Mouse (Mus musculus) hindbrain, embryonic 13.5 days (tissue): ENCODE data around the gene Hipk3. TPM values are rescaled to one million over a fixed set of nuclear protein-coding genes. Genes with fewer than 3 reads are reported as not detected.

Source experiments
- ATAC-seq: fragments of 200-750 bp; cut with Nextera tagmentation; 2 replicates; pipeline ENCODE4 v1.8.0; 2017; ENCODE audit warnings: moderate TSS enrichment; ENCODE audit not compliant: low FRiP score
- H3K27ac ChIP-seq: fragments of 300-500 bp; sonication (generic); 2 replicates; pipeline ENCODE4 v1.5.1; 2015; ENCODE audit warnings: inconsistent platforms, mild to moderate bottlenecking, moderate library complexity
- H3K27me3 ChIP-seq: fragments of 300-500 bp; sonication (generic); 2 replicates; pipeline ENCODE4 v1.6.1; 2015; ENCODE audit warnings: mild to moderate bottlenecking, inconsistent platforms
- H3K36me3 ChIP-seq: fragments of 300-500 bp; sonication (generic); 2 replicates; pipeline ENCODE4 v1.6.1; 2015; ENCODE audit warnings: mild to moderate bottlenecking, inconsistent platforms
- H3K4me1 ChIP-seq: fragments of 300-500 bp; sonication (generic); replicated peaks from 2 replicates; pipeline ENCODE4 v1.6.1; 2015; ENCODE audit warnings: inconsistent platforms
- H3K4me2 ChIP-seq: fragments of 300-500 bp; sonication (generic); 2 replicates; pipeline ENCODE4 v1.6.1; 2015; ENCODE audit warnings: inconsistent platforms, mild to moderate bottlenecking, moderate library complexity
- H3K4me3 ChIP-seq: fragments of 300-500 bp; sonication (generic); 2 replicates; pipeline ENCODE4 v1.5.1; 2015; ENCODE audit warnings: mild to moderate bottlenecking, inconsistent platforms
- H3K9ac ChIP-seq: fragments of 300-500 bp; sonication (generic); 2 replicates; pipeline ENCODE4 v1.6.1; 2015; ENCODE audit warnings: mild to moderate bottlenecking, inconsistent platforms
- H3K9me3 ChIP-seq: fragments of 300-500 bp; sonication (generic); 2 replicates; pipeline ENCODE4 v1.6.1; 2016; ENCODE audit warnings: inconsistent platforms
- WGBS: fragments of 180-500 bp; shearing (Covaris S2); methylation state at CpG from one replicate; pipeline ENCODE4 v1.1.7; 2015; 5-methylcytosine and 5-hydroxymethylcytosine counted together
- polyA plus RNA-seq: library from polyadenylated mRNA; unstranded; fragments of >200 nt; fragmentation: Nextera tagmentation; extraction: Ambion mirVana; gene quantifications from 2 replicates; pipeline ENCODE4 v1.2.1, GENCODE M21; 2015

Hipk3 gene
- polyA plus RNA-seq: 6.0 and 6.6 TPM in 2 replicates

GRCm38 (mm10) chr2:104493951-104494800 is at the start of gene Hipk3:
Hipk3 (minus strand) TSS chr2:104494446.
- Histone ChIP-seq H3K27ac (peak within 1 kb of the TSS; percentile 99), H3K36me3 (no peaks in the 10 kb centered on the region), H3K4me3 (peak within 1 kb of the TSS; percentile 93), H3K27me3 (peaks cover 8% of the 10 kb centered on the region; the same call in 1 of the 2 replicates), H3K4me1 (peaks cover 18% of the 10 kb centered on the region), H3K9me3 (no peaks in the 10 kb centered on the region), H3K4me2 (peak within 1 kb of the TSS; percentile 73), H3K9ac (peak within 1 kb of the TSS; percentile 99)
- peak; percentile 91 for ATAC-seq
- WGBS: under 1% methylated on average over 89 of the region's 98 CpGs

GRCm38 (mm10) chr2:104540286-104540685 is 46.0 kb upstream of the Hipk3 start:
- WGBS: 70% methylated on average over 2 of the region's 2 CpGs
- H3K4me3 ChIP-seq: no peak overlapping the region
- ATAC-seq: no peak
- no peaks in the 10 kb centered on the region for H3K36me3 ChIP-seq
- H3K27me3 ChIP-seq: no peaks in the 10 kb centered on the region
- no peaks in the 10 kb centered on the region for H3K4me1 ChIP-seq
- no peak overlapping the region for H3K27ac ChIP-seq
- no peak overlapping the region for H3K4me2 ChIP-seq
- no peak overlapping the region for H3K9ac ChIP-seq
- no peaks in the 10 kb centered on the region for H3K9me3 ChIP-seq

GRCm38 (mm10) chr2:104534751-104535150 is 40.5 kb upstream of the Hipk3 start:
- no peak for ATAC-seq
- H3K4me3 ChIP-seq: no peak overlapping the region
- no peaks in the 10 kb centered on the region for H3K4me1 ChIP-seq
- H3K4me2 ChIP-seq: no peak overlapping the region
- no peaks in the 10 kb centered on the region for H3K9me3 ChIP-seq
- no peaks in the 10 kb centered on the region for H3K27me3 ChIP-seq
- WGBS: 92% methylated on average over 3 of the region's 3 CpGs
- no peak overlapping the region for H3K27ac ChIP-seq
- H3K36me3 ChIP-seq: no peaks in the 10 kb centered on the region
- H3K9ac ChIP-seq: no peak overlapping the region

- H3K27me3 ChIP-seq: no peaks in the 10 kb centered on the region
- H3K9ac ChIP-seq: no peak overlapping the region
- no peak overlapping the region for H3K4me2 ChIP-seq
- 71% methylated on average over 1 of the region's 1 CpGs for whole genome bisulfite sequencing
- H3K4me1 ChIP-seq: no peaks in the 10 kb centered on the region
- H3K27ac ChIP-seq: no peak overlapping the region
- H3K36me3 ChIP-seq: no peaks in the 10 kb centered on the region
- no peaks in the 10 kb centered on the region for H3K9me3 ChIP-seq
- ATAC-seq: no peak
- H3K4me3 ChIP-seq: no peak overlapping the region
Observed at GRCm38 (mm10) chr2:104532548-104532947, 38.3 kb upstream of the Hipk3 start.

DNA sequence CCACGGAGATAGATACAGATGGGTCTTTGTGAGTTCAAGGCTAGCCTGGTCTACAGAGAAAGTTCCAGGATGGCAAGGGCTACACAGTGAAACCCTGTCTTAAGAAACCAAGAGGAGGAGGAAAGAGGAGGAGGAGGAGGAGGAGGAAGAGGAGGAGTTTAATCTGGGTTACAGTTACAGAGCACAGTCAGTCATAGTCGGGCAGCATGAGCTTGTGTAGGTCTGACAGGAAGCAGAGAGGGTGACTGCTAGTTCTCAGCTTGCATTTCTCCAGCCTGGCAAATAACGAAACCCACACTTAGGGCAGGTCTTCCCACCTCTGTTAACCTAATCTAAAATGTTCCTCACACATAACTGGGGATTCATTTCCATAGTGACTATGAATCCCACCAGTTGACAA is 32.3 kb upstream of the Hipk3 start:
- Histone ChIP-seq H3K27me3 (no peaks in the 10 kb centered on the region), H3K36me3 (no peaks in the 10 kb centered on the region), H3K9ac (no peak overlapping the region), H3K9me3 (no peaks in the 10 kb centered on the region), H3K4me1 (no peaks in the 10 kb centered on the region), H3K4me3 (no peak overlapping the region), H3K27ac (no peak overlapping the region), H3K4me2 (no peak overlapping the region)
- ATAC-seq: no peak
- WGBS: 82% methylated on average over 3 of the region's 3 CpGs

GRCm38 (mm10) chr2:104525506-104525905 is 31.3 kb upstream of the Hipk3 start:
- no peak for ATAC-seq
- no peak overlapping the region for H3K9ac ChIP-seq
- no peaks in the 10 kb centered on the region for H3K9me3 ChIP-seq
- no peak overlapping the region for H3K4me2 ChIP-seq
- H3K4me1 ChIP-seq: no peaks in the 10 kb centered on the region
- H3K27ac ChIP-seq: no peak overlapping the region
- H3K27me3 ChIP-seq: no peaks in the 10 kb centered on the region
- no peaks in the 10 kb centered on the region for H3K36me3 ChIP-seq
- H3K4me3 ChIP-seq: no peak overlapping the region
- WGBS: 75% methylated on average over 5 of the region's 5 CpGs

GRCm38 (mm10) chr2:104511622-104512021 is 17.4 kb upstream of the Hipk3 start:
- no peak for ATAC-seq
- Histone ChIP-seq H3K27me3 (no peaks in the 10 kb centered on the region), H3K36me3 (no peaks in the 10 kb centered on the region), H3K4me1 (no peaks in the 10 kb centered on the region), H3K9ac (no peak overlapping the region), H3K9me3 (no peaks in the 10 kb centered on the region), H3K27ac (no peak overlapping the region), H3K4me3 (no peak overlapping the region), H3K4me2 (no peak overlapping the region)
- 84% methylated on average over 8 of the region's 8 CpGs for WGBS

- ATAC-seq: no peak
- WGBS: 51% methylated on average over 3 of the region's 3 CpGs
- Histone ChIP-seq H3K36me3 (no peaks in the 10 kb centered on the region), H3K9ac (no peak overlapping the region), H3K4me2 (no peak overlapping the region), H3K27ac (no peak overlapping the region), H3K27me3 (no peaks in the 10 kb centered on the region), H3K4me3 (no peak overlapping the region), H3K4me1 (no peaks in the 10 kb centered on the region), H3K9me3 (no peaks in the 10 kb centered on the region)
Observed at GRCm38 (mm10) chr2:104502388-104502787, 8.1 kb upstream of the Hipk3 start.

- ATAC-seq: no peak
- H3K36me3 ChIP-seq: no peaks in the 10 kb centered on the region
- H3K4me2 ChIP-seq: no peak overlapping the region
- no peak overlapping the region for H3K4me3 ChIP-seq
- WGBS: 95% methylated on average over 2 of the region's 2 CpGs
- H3K27me3 ChIP-seq: peaks cover 7% of the 10 kb centered on the region; the same call in 1 of the 2 replicates
- H3K27ac ChIP-seq: no peak overlapping the region
- no peak overlapping the region for H3K9ac ChIP-seq
- H3K9me3 ChIP-seq: no peaks in the 10 kb centered on the region
- H3K4me1 ChIP-seq: no peaks in the 10 kb centered on the region
Observed at GRCm38 (mm10) chr2:104501091-104501490, 6.8 kb upstream of the Hipk3 start.

GRCm38 (mm10) chr2:104497771-104498170 is 3.5 kb upstream of the Hipk3 start:
- WGBS: 74% methylated on average over 4 of the region's 4 CpGs
- Histone ChIP-seq H3K4me1 (peaks cover 8% of the 10 kb centered on the region), H3K4me2 (no peak overlapping the region), H3K9me3 (no peaks in the 10 kb centered on the region), H3K9ac (no peak overlapping the region), H3K27ac (no peak overlapping the region), H3K36me3 (no peaks in the 10 kb centered on the region), H3K4me3 (no peak overlapping the region), H3K27me3 (peaks cover 8% of the 10 kb centered on the region; the same call in 1 of the 2 replicates)
- no peak for ATAC-seq

DNA sequence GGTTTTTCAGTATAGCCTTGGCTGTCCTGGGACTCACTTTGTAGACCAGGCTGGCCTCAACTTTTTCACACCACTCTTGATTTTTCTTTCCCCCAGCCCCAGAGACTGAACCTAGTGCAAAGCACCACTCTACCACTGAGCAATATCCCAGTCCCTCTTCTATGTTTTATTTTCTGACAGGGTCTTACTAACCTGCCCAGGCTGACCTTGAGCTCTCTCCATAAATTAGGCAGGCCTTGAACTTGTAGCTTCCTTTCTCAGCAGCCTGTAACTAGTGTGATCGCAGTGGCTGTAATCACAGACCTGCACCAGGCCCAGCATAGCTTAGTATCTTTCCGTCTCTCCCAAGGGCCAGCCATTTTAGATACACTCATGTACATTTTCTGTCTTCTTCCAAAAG is 3.0 kb upstream of the Hipk3 start:
- no peak for ATAC-seq
- H3K4me2 ChIP-seq: no peak overlapping the region
- no peaks in the 10 kb centered on the region for H3K36me3 ChIP-seq
- H3K9ac ChIP-seq: no peak overlapping the region
- no peaks in the 10 kb centered on the region for H3K9me3 ChIP-seq
- WGBS: 89% methylated on average over 2 of the region's 2 CpGs
- H3K27me3 ChIP-seq: peaks cover 8% of the 10 kb centered on the region; the same call in 1 of the 2 replicates
- no peak overlapping the region for H3K27ac ChIP-seq
- H3K4me1 ChIP-seq: peaks cover 8% of the 10 kb centered on the region
- H3K4me3 ChIP-seq: no peak overlapping the region

- Histone ChIP-seq H3K27me3 (peaks cover 8% of the 10 kb centered on the region; the same call in 1 of the 2 replicates), H3K4me1 (peaks cover 14% of the 10 kb centered on the region), H3K36me3 (no peaks in the 10 kb centered on the region), H3K9ac (no peak overlapping the region), H3K9me3 (no peaks in the 10 kb centered on the region), H3K27ac (no peak overlapping the region), H3K4me3 (no peak overlapping the region), H3K4me2 (no peak overlapping the region)
- ATAC-seq: no peak
- WGBS: 66% methylated on average over 5 of the region's 5 CpGs
Observed at GRCm38 (mm10) chr2:104496206-104496605, 2.0 kb upstream of the Hipk3 start.

DNA sequence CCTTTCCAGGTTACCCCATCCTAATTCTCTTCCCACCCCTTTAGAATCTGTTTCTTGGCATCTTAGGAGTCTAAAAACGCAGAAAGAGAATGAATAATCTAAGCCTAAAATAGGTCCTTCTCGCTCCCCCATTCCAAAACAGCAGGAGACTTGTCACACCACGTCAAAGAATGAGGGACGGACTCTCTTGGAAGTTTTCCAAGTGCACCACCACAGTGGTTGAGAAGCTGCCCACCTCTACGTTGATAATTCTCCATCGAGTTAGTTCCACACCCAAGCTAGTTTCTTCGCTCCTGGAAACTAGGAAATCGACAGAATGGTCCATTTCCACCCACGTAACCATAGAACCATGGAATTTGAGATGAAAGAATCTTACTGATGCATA is 547 bp upstream of the Hipk3 start:
- Histone ChIP-seq H3K4me3 (peak overlapping the region; percentile 93), H3K9ac (peak overlapping the region; percentile 99), H3K27me3 (peaks cover 8% of the 10 kb centered on the region; the same call in 1 of the 2 replicates), H3K4me1 (peaks cover 18% of the 10 kb centered on the region), H3K9me3 (no peaks in the 10 kb centered on the region), H3K27ac (peak overlapping the region; percentile 99), H3K4me2 (peak overlapping the region; percentile 73), H3K36me3 (no peaks in the 10 kb centered on the region)
- ATAC-seq: no peak
- 10% methylated on average over 9 of the region's 9 CpGs for WGBS
